Mouse (Mus musculus) midbrain, postnatal 0 days (tissue): ENCODE measurements at regions not wholly inside any gene's neighbourhood (a gene's known extent, or its start where the extent isn't known, plus 50 kb on each side); places are given as distances from the start of the nearest gene placed in this dataset.

Experiments used
- ATAC-seq: fragments of 200-750 bp; cut with Nextera tagmentation; 2 replicates; pipeline ENCODE4 v1.8.0; 2017; ENCODE audit warnings: moderate number of reproducible peaks, mild to moderate bottlenecking, moderate TSS enrichment, moderate library complexity; ENCODE audit not compliant: low FRiP score
- DNase-seq: peaks from one replicate; pipeline ENCODE4 v3.0.0-alpha.2; 2015; ENCODE audit warnings: low spot score
- H3K27ac ChIP-seq: fragments of 300-500 bp; sonication (generic); 2 replicates; pipeline ENCODE4 v1.5.1; 2014; ENCODE audit warnings: low read depth, mild to moderate bottlenecking, low read length, mixed read lengths
- H3K27me3 ChIP-seq: fragments of 300-500 bp; sonication (generic); 2 replicates; pipeline ENCODE4 v1.6.1; 2014; ENCODE audit warnings: low read length, control low read depth, mixed read lengths; ENCODE audit not compliant: insufficient read depth
- H3K36me3 ChIP-seq: fragments of 300-500 bp; sonication (generic); 2 replicates; pipeline ENCODE4 v1.6.1; 2014; ENCODE audit warnings: low read length, control low read depth, mixed read lengths; ENCODE audit not compliant: insufficient read depth
- H3K4me1 ChIP-seq: fragments of 300-500 bp; sonication (generic); 2 replicates; pipeline ENCODE4 v1.6.1; 2014; ENCODE audit warnings: mild to moderate bottlenecking, control low read depth, antibody characterized with exemption, low read length, mixed read lengths; ENCODE audit not compliant: insufficient read depth
- H3K4me2 ChIP-seq: fragments of 300-500 bp; sonication (generic); 2 replicates; pipeline ENCODE4 v1.6.1; 2014; ENCODE audit warnings: low read depth, mild to moderate bottlenecking, low read length, mixed read lengths; ENCODE audit not compliant: poor library complexity, severe bottlenecking
- H3K4me3 ChIP-seq: fragments of 300-500 bp; sonication (generic); 2 replicates; pipeline ENCODE4 v1.5.1; 2014; ENCODE audit warnings: low read depth, mild to moderate bottlenecking, low read length, moderate library complexity
- H3K9ac ChIP-seq: fragments of 300-500 bp; sonication (generic); replicated peaks from 2 replicates; pipeline ENCODE4 v1.6.1; 2014; ENCODE audit warnings: mild to moderate bottlenecking, low read length, moderate library complexity, mixed read lengths; ENCODE audit not compliant: poor library complexity, severe bottlenecking
- H3K9me3 ChIP-seq: fragments of 300-500 bp; sonication (generic); 2 replicates; pipeline ENCODE4 v1.6.1; 2016; ENCODE audit warnings: low read length, control low read depth
- CTCF ChIP-seq: IDR thresholded peaks from 2 replicates; pipeline ENCODE4 v1.5.1; 2016; ENCODE audit warnings: antibody characterized with exemption, mild to moderate bottlenecking
- WGBS: fragments of 180-500 bp; shearing (Covaris S2); extraction: QIAGEN DNeasy Blood & Tissue Kit; methylation state at CpG from one replicate; pipeline ENCODE4 v1.1.7; 2014; 5-methylcytosine and 5-hydroxymethylcytosine counted together

DNA sequence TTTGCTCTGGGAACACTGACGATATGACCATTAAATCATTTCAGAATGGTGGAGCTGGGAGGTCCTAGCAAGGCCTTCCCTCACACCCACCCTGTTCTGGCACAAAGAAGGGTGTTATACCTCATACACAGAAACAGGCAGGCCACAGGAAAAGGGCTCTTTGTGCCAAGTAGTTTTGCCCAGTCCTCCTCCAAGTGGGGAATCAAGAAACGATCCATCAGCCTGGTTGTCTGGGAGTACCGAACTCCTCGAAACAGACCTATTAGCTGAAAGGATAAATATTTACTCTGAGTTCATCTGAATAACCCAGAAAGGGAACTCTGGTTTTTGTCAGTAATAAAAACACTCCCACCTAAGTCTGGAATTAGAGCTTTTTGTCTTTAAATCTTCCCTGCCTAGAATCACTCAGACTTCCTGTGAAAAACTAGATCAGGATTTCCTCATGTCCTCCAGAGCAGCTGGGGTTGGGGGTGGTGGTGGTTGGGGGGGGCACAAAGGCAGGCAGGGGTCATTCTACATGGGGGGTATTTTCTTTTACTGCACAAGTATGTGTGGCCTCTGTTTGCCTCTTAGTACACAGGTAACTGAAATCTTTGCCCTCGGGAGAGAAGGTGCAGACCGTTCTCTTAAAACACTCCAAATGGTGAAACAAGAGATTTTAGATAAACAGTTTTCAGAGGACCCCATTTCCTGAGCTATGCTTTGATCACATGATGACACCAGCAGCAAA, 681.3 kb downstream of the Gsdmc2 start:
- Histone ChIP-seq H3K4me1 (no peaks in the 10 kb centered on the region), H3K27ac (no peak overlapping the region), H3K9ac (no peak overlapping the region), H3K36me3 (no peaks in the 10 kb centered on the region), H3K27me3 (no peaks in the 10 kb centered on the region), H3K4me2 (no peak overlapping the region), H3K9me3 (no peaks in the 10 kb centered on the region), H3K4me3 (no peak overlapping the region)
- TF ChIP-seq CTCF, result no peak
- DNase-seq (no peak), ATAC-seq (no peak)
- whole genome bisulfite sequencing, result 69% methylated on average over 6 of the region's 6 CpGs

DNA sequence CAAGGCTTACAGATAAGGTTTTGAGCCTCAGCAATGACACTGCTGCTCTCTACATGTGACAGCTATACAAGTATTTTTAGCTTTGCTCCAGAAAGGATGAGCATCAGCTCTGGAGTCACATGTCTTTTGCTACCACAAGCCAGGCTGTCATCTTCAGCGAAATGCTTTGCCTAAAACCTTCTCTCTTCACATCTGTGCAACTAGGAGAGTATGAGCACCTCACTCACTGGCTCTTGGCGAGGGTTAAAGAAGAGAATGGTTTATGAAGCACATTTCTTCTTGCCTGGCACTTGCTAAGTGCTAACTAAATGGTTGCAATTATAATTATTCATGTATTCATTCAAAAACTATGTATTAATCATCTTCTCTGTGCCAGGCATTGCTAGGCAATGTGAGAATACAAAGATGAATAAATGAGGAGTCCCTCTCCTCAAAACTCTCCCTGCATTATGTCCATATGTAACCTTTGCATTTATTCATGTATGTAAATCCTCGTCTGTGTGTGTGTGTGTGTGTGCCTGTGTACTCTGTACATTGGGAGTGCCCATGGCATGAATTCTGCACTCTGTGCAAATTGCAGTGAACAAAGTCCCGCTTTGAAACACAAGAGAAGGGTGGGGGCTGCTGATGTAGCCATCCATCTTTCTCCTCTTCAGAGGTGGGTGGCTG, 682.0 kb downstream of the Gsdmc2 start:
- no peak overlapping the region for H3K9ac ChIP-seq
- H3K4me1 ChIP-seq, result no peaks in the 10 kb centered on the region
- no peak for TF ChIP-seq CTCF
- no peak overlapping the region for H3K4me2 ChIP-seq
- no peaks in the 10 kb centered on the region for H3K27me3 ChIP-seq
- ATAC-seq, result no peak
- H3K36me3 ChIP-seq, result no peaks in the 10 kb centered on the region
- no peaks in the 10 kb centered on the region for H3K9me3 ChIP-seq
- DNase-seq, result no peak
- H3K4me3 ChIP-seq, result no peak overlapping the region
- H3K27ac ChIP-seq, result no peak overlapping the region
- 67% methylated on average over 4 of the region's 4 CpGs for WGBS

DNA sequence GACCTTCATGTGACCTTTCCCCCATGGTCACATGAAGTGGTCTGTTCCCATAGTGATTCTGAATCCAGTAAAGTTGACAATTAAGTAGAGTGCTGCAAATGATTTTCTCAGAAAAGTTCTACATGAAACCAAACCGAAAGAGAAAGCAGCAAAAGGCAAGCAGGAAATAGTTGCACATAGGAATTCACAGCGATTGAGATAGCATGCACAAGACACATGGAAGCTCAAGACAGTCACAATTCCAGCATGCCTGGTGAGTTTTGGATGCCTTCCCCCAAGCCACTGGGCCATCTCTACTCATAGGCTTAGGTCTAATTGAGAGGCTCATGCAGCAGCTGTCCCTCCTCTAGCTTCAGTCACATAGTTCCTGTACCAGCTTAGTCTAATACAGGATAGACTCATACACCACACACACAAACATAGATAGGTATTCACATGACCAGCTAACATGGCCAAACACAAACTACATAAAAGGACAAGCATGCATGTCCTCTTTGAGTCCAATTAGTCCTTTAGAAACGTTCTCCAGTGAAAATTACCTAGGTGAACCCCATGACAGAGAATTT, 721.8 kb downstream of the Gsdmc2 start:
- Histone ChIP-seq H3K27me3 (no peaks in the 10 kb centered on the region), H3K27ac (no peak overlapping the region), H3K9ac (no peak overlapping the region), H3K9me3 (no peaks in the 10 kb centered on the region), H3K4me3 (no peak overlapping the region), H3K36me3 (no peaks in the 10 kb centered on the region), H3K4me1 (no peaks in the 10 kb centered on the region), H3K4me2 (no peak overlapping the region)
- no peak for DNase-seq
- 81% methylated on average over 3 of the region's 3 CpGs for WGBS
- ATAC-seq, result no peak
- no peak for TF ChIP-seq CTCF

DNA sequence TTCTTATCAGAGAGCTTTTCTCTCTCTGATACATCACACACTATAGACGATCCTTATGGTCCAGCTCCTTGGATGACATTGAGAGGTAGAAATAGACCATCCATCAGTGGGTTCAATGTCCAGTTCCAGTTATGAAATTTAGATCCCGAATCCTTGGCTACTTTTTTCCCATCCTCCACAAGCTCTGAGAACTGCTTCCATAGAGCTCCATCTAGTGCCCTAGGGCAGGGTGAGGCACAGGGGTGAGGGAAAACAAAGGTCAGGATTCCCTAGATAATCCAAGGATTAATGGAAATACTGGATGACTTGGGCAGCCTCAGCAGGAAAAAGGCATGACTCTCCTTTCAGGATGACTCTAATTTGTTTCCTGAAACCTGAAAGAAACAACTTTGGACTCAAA, 732.1 kb downstream of the Gsdmc2 start:
- DNase-seq, result no peak
- ATAC-seq, result no peak

DNA sequence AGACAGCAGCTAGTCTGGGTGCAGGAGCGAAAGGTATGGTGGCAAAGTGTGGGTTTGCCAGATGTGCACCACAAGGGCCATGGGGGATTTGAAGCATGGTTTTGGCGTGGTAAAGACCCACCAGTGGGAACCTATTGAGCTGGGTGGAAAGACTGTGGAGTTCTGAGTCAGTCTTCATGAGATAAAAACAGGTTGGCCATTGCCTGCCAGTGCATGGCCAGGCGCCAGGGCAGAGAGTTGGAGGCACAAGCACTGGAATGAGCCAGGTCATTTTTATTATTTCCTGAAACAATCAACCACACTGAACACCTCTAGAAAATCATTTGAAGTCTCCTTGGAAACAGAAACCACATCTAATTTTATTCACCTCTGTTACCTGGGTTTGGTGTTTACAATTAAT, 744.9 kb downstream of the Gsdmc2 start:
- H3K4me3 ChIP-seq, result no peak overlapping the region
- no peaks in the 10 kb centered on the region for H3K4me1 ChIP-seq
- H3K9ac ChIP-seq, result no peak overlapping the region
- ATAC-seq (no peak), DNase-seq (no peak)
- H3K4me2 ChIP-seq, result no peak overlapping the region
- TF ChIP-seq CTCF, result no peak
- no peak overlapping the region for H3K27ac ChIP-seq
- no peaks in the 10 kb centered on the region for H3K27me3 ChIP-seq
- no peaks in the 10 kb centered on the region for H3K36me3 ChIP-seq
- H3K9me3 ChIP-seq, result no peaks in the 10 kb centered on the region
- 86% methylated on average over 3 of the region's 3 CpGs for WGBS

More for the DNA sequence above, 732.1 kb downstream of the Gsdmc2 start:
- Histone ChIP-seq H3K9ac (no peak overlapping the region), H3K4me3 (no peak overlapping the region), H3K27me3 (no peaks in the 10 kb centered on the region), H3K4me1 (no peaks in the 10 kb centered on the region), H3K9me3 (no peaks in the 10 kb centered on the region), H3K36me3 (no peaks in the 10 kb centered on the region), H3K27ac (no peak overlapping the region), H3K4me2 (no peak overlapping the region)
- 68% methylated on average over 2 of the region's 2 CpGs for WGBS
- TF ChIP-seq CTCF, result no peak; the same call in 1 of the 2 replicates

DNA sequence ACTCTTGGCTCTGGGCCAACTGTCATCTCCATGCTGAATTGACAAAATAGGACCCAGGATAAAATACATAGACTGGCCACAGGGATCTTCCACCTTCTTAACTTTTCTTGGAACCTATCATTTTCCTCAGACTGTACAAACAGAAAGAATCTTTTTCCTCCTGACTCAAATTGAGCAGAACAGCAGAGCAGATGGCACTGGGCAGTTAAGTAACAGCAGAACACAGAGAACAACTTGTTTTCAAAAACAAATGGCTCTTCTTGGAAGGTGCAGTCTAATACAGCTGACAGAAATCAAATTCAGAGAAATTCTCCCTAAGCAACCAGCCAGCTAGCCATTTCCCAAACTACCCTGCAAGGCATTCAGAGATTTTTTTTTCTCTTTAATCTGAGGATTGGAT, 763.0 kb downstream of the Gsdmc2 start:
- Histone ChIP-seq H3K36me3 (no peaks in the 10 kb centered on the region), H3K27ac (no peak overlapping the region), H3K4me2 (no peak overlapping the region), H3K4me3 (no peak overlapping the region), H3K9ac (no peak overlapping the region), H3K27me3 (no peaks in the 10 kb centered on the region), H3K9me3 (no peaks in the 10 kb centered on the region), H3K4me1 (no peaks in the 10 kb centered on the region)
- no peak for DNase-seq
- ATAC-seq, result no peak
- no peak for TF ChIP-seq CTCF
